Mouse (Mus musculus): Measurements from ENCODE around the gene Shb. TPM values are rescaled to one million over a fixed set of nuclear protein-coding genes. Genes with fewer than 3 reads are reported as not detected.
A peak's percentile ranks its signal among the peaks of the same experiment; 100 is the strongest.

Gene Shb
- total and polyA plus RNA-seq, 3 experiments = 7.7 to 15.5 (median 8.6) TPM

- TF ChIP-seq USF2 (conservative IDR thresholded peaks at IDR 0.05; ENCODE audit: low read depth, low read length) (no peak), MYC (IDR thresholded peaks at IDR 0.05; ENCODE audit: low read depth, low read length) (no peak), EP300 (IDR thresholded peaks at IDR 0.05; ENCODE audit: low read length) (no peak), SIN3A (IDR thresholded peaks at IDR 0.05; ENCODE audit: low read length) (no peak), TCF12 (IDR thresholded peaks at IDR 0.05; ENCODE audit: low read depth, low read length) (no peak), CTCF (conservative IDR thresholded peaks at IDR 0.05 in 1 of 2, IDR thresholded peaks at IDR 0.05 in 1 of 2; ENCODE audit: low read depth in 2 of 2, low read length in 2 of 2) (no peak), ELF1 (IDR thresholded peaks at IDR 0.05; ENCODE audit: low read depth, low read length) (no peak), SMC3 (IDR thresholded peaks at IDR 0.05; ENCODE audit: low read depth, low read length) (no peak), PAX5 (IDR thresholded peaks at IDR 0.05; ENCODE audit: low read length) (no peak), GABPA (IDR thresholded peaks at IDR 0.05; ENCODE audit: insufficient replicate concordance, low read depth, low read length) (no peak), ZNF384 (IDR thresholded peaks at IDR 0.05; ENCODE audit: low read depth, low read length) (no peak), NELFE (IDR thresholded peaks at IDR 0.05; ENCODE audit: low read depth, low read length) (no peak), ETS1 (conservative IDR thresholded peaks at IDR 0.05; ENCODE audit: low read depth, low read length) (no peak), ZKSCAN1 (IDR thresholded peaks at IDR 0.05; ENCODE audit: borderline replicate concordance, low read depth, low read length) (no peak), MEF2A (IDR thresholded peaks at IDR 0.05; ENCODE audit: borderline replicate concordance, low read depth, low read length) (no peak), POLR2AphosphoS2 (IDR thresholded peaks at IDR 0.05; ENCODE audit: low read depth, low read length) (no peak), RAD21 (IDR thresholded peaks at IDR 0.05; ENCODE audit: low read depth, low read length) (no peak), MXI1 (IDR thresholded peaks at IDR 0.05; ENCODE audit: low read depth, low read length) (no peak), ZC3H11A (IDR thresholded peaks at IDR 0.05; ENCODE audit: low read depth, low read length) (no peak), CHD2 (IDR thresholded peaks at IDR 0.05; ENCODE audit: low read length) (no peak)
- Histone ChIP-seq H3K4me3 (replicated peaks in 1 of 3; ENCODE audit: low read depth in 2 of 3, low read length in 2 of 3, poor library complexity in 1 of 3) (no peak overlapping the region), H3K79me2 (replicated peaks; ENCODE audit: control insufficient read depth, extremely low read depth, insufficient read depth, poor library complexity, severe bottlenecking) (no peaks in the 10 kb centered on the region), H3K9ac (ENCODE audit: insufficient read depth, low read depth) (no peak overlapping the region), H3K9me3 (replicated peaks; ENCODE audit: low read length) (peaks cover 10% of the 10 kb centered on the region), H3K36me3 (replicated peaks in 1 of 2; ENCODE audit: control insufficient read depth in 1 of 2, insufficient read depth in 1 of 2, low read length in 1 of 2) (peaks cover 0 to 82% of the 10 kb centered on the region in 2 experiments), H3K4me1 (ENCODE audit: control insufficient read depth in 1 of 2, insufficient read depth in 2 of 2) (peaks cover 23 to 37% of the 10 kb centered on the region in 2 experiments), H3K4me2 (ENCODE audit: insufficient read depth, low read depth, poor library complexity, severe bottlenecking) (no peak overlapping the region), H3K27ac (ENCODE audit: insufficient read depth, low read depth) (no peak overlapping the region), H3K27me3 (replicated peaks) (no peaks in the 10 kb centered on the region)
- dilution Hi-C loops (cut with MboI; ENCODE audit: extremely low pct_ligation_motif_present, extremely low pct_unique_long_range_greater_than_20kb, low sequenced_read_pairs) = no loop called here
- in situ Hi-C loops (cut with MboI; ENCODE audit: low pct_ligation_motif_present, low pct_unique_long_range_greater_than_20kb, low sequenced_read_pairs) = no loop called here
- DNase-seq (ENCODE audit: extremely low read depth) = no peak
Measured at GRCm38 (mm10) chr4:45474131-45474530, 58.1 kb downstream of the Shb start.

- Histone ChIP-seq H3K9ac (ENCODE audit: insufficient read depth, low read depth) (no peak overlapping the region), H3K4me1 (ENCODE audit: control insufficient read depth in 1 of 2, insufficient read depth in 2 of 2) (peaks cover 23 to 47% of the 10 kb centered on the region in 2 experiments), H3K27ac (ENCODE audit: insufficient read depth, low read depth) (peak overlapping the region; percentile 30), H3K36me3 (replicated peaks in 1 of 2; ENCODE audit: control insufficient read depth in 1 of 2, insufficient read depth in 1 of 2, low read length in 1 of 2) (peaks cover 0 to 80% of the 10 kb centered on the region in 2 experiments), H3K4me3 (replicated peaks in 1 of 3; ENCODE audit: low read depth in 2 of 3, low read length in 2 of 3, poor library complexity in 1 of 3) (no peak overlapping the region), H3K4me2 (ENCODE audit: insufficient read depth, low read depth, poor library complexity, severe bottlenecking) (no peak overlapping the region), H3K27me3 (replicated peaks) (no peaks in the 10 kb centered on the region), H3K79me2 (replicated peaks; ENCODE audit: control insufficient read depth, extremely low read depth, insufficient read depth, poor library complexity, severe bottlenecking) (no peaks in the 10 kb centered on the region), H3K9me3 (replicated peaks; ENCODE audit: low read length) (peaks cover 10% of the 10 kb centered on the region)
- dilution Hi-C loops (cut with MboI; ENCODE audit: extremely low pct_ligation_motif_present, extremely low pct_unique_long_range_greater_than_20kb, low sequenced_read_pairs) = no loop called here
- DNase-seq (ENCODE audit: extremely low read depth) = peak; percentile 80
- in situ Hi-C loops (cut with MboI; ENCODE audit: low pct_ligation_motif_present, low pct_unique_long_range_greater_than_20kb, low sequenced_read_pairs) = no loop called here
- TF ChIP-seq POLR2AphosphoS2 (IDR thresholded peaks at IDR 0.05; ENCODE audit: low read depth, low read length) (no peak), RAD21 (IDR thresholded peaks at IDR 0.05; ENCODE audit: low read depth, low read length) (peak; percentile 10), CHD2 (IDR thresholded peaks at IDR 0.05; ENCODE audit: low read length) (peak; percentile 76), PAX5 (IDR thresholded peaks at IDR 0.05; ENCODE audit: low read length) (no peak), CTCF (conservative IDR thresholded peaks at IDR 0.05 in 1 of 2, IDR thresholded peaks at IDR 0.05 in 1 of 2; ENCODE audit: low read depth in 2 of 2, low read length in 2 of 2) (no peak), GABPA (IDR thresholded peaks at IDR 0.05; ENCODE audit: insufficient replicate concordance, low read depth, low read length) (no peak), RCOR1 (conservative IDR thresholded peaks at IDR 0.05; ENCODE audit: low read depth, low read length) (peak; percentile 82), IRF4 (IDR thresholded peaks at IDR 0.05; ENCODE audit: low read depth, low read length) (peak; percentile 97), JUND (conservative IDR thresholded peaks at IDR 0.05; ENCODE audit: low read depth, low read length) (peak; percentile 41; the same call in 1 of the 2 replicates), ZNF384 (IDR thresholded peaks at IDR 0.05; ENCODE audit: low read depth, low read length) (no peak), MAZ (IDR thresholded peaks at IDR 0.05; ENCODE audit: low read depth, low read length) (peak; percentile 80), E2F4 (IDR thresholded peaks at IDR 0.05; ENCODE audit: insufficient replicate concordance, low read depth, low read length) (no peak), SMC3 (IDR thresholded peaks at IDR 0.05; ENCODE audit: low read depth, low read length) (peak; percentile 30; the same call in 1 of the 2 replicates), SIN3A (IDR thresholded peaks at IDR 0.05; ENCODE audit: low read length) (peak; percentile 85), POLR2A (IDR thresholded peaks at IDR 0.05; ENCODE audit: low read depth, low read length) (no peak), BHLHE40 (IDR thresholded peaks at IDR 0.05; ENCODE audit: low read depth, low read length) (peak; percentile 95), ETS1 (conservative IDR thresholded peaks at IDR 0.05; ENCODE audit: low read depth, low read length) (peak; percentile 93), UBTF (IDR thresholded peaks at IDR 0.05; ENCODE audit: low read depth, low read length) (peak; percentile 79; the same call in 1 of the 2 replicates), HCFC1 (IDR thresholded peaks at IDR 0.05; ENCODE audit: low read depth, low read length) (peak; percentile 44), ELF1 (IDR thresholded peaks at IDR 0.05; ENCODE audit: low read depth, low read length) (peak; percentile 46; the same call in 1 of the 2 replicates), USF1 (IDR thresholded peaks at IDR 0.05; ENCODE audit: low read depth, low read length) (peak; percentile 80), MAFK (IDR thresholded peaks at IDR 0.05; ENCODE audit: insufficient replicate concordance, low read length) (no peak)
Measured at GRCm38 (mm10) chr4:45473129-45473528, 59.1 kb downstream of the Shb start.

Measured in CH12.LX (cell line).